25 mouse cellular contexts compared by ENCODE assay signal in the genomic region with DNA sequence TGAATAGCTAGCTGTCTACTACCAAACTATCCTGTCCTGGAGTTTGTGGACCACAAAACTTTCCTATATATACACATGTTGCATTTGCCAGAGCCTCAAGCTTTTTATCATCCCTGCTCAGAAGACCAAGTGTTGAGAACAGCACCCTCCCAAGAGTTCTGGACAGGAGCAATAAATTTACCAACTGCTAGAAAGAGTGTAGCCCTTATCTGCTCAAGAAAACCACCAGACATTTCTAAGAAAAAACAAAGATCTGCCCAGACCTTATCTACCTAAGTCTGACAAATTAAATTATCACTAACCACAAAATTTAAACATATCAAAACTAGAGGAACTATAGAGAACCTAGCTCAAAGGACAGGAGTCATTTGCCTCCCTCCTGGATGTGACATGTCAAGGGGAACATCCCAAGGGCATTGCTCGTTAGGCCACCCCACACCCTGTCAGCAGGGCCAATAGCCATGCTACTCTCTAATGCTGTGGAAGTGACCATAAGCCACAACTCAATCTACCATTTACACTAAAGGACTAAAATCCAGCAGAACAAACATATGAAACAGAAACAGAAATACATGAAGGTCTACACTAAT.
DNase-seq lines count a peak whose midpoint lies in the region; ATAC-seq lines count a peak whose summit lies in the region.
"Had no signal": no experiment of that assay in that cellular context is flagged by ENCODE, and none has a peak within 500 bp of the region (broad histone marks: within the 10 kb centered on the region; RNA-seq: fewer than 3 reads in every experiment).

No protein-coding gene starts in this region.

- H3K9ac ChIP-seq in liver, embryonic 16.5 days (ENCODE audit: low read depth, low read length): peak overlapping the region; percentile 18; the same call in 1 of the 2 replicates
- H3K9ac ChIP-seq: embryonic facial prominence, embryonic 13.5 days; heart, embryonic 13.5 days; hindbrain, embryonic 12.5 days; kidney, embryonic 15.5 days; midbrain, embryonic 13.5 days; neural tube, embryonic 12.5 days had no signal

- H3K27ac ChIP-seq in liver, embryonic 16.5 days (ENCODE audit: low read length): peak overlapping the region; percentile 71
- H3K27ac ChIP-seq: embryonic facial prominence, embryonic 13.5 days; heart, embryonic 13.5 days; hindbrain, embryonic 12.5 days; kidney, embryonic 15.5 days; limb, embryonic 10.5 days; midbrain, embryonic 13.5 days; neural tube, embryonic 12.5 days had no signal

- peak; percentile 42 for DNase-seq in heart, adult 11 months
- no peak for DNase-seq in heart, adult 9 months (ENCODE audit: low spot score in 2 of 2)
- DNase-seq in liver: peak; percentile 12
- DNase-seq in lung, postnatal 4 days: no peak
- DNase-seq in layer of hippocampus, postnatal 25 days (ENCODE audit: extremely low spot score in 1 of 2, low spot score in 1 of 2): no peak
- DNase-seq in ovary, postnatal 36 days (ENCODE audit: low spot score): no peak
- DNase-seq: adrenal gland, postnatal 25 days; cerebellum, adult 18-20 months; cerebellum, postnatal 14 days; embryo, embryonic 11 days; gastrocnemius, postnatal 10 days; kidney, adult 11 months; kidney, postnatal 4 days; layer of hippocampus, adult 9-11 months; retina, postnatal 1 day had no signal

- 20% methylated on average over 1 of the region's 1 CpGs for WGBS in liver, embryonic 16.5 days (ENCODE audit: insufficient replicate concordance)

- H3K4me3 ChIP-seq in liver, embryonic 16.5 days (ENCODE audit: low read depth, low read length): no peak overlapping the region
- H3K4me3 ChIP-seq: embryonic facial prominence, embryonic 13.5 days; heart, embryonic 13.5 days; hindbrain, embryonic 12.5 days; kidney, embryonic 15.5 days; limb, embryonic 10.5 days; midbrain, embryonic 13.5 days; neural tube, embryonic 12.5 days had no signal

- H3K4me2 ChIP-seq in liver, embryonic 16.5 days (ENCODE audit: low read depth, low read length): 0 out of 2 replicates have a peak overlapping the region, but pooled peaks have one; percentile 8
- H3K4me2 ChIP-seq: embryonic facial prominence, embryonic 13.5 days; heart, embryonic 13.5 days; hindbrain, embryonic 12.5 days; kidney, embryonic 15.5 days; midbrain, embryonic 13.5 days; neural tube, embryonic 12.5 days had no signal

- ATAC-seq in liver, embryonic 16.5 days (ENCODE audit: low read depth): peak; percentile 86
- ATAC-seq: forebrain, embryonic 16.5 days; lung, postnatal 0 days; midbrain, embryonic 13.5 days had no signal

- no peaks in the 10 kb centered on the region for H3K9me3 ChIP-seq in liver, embryonic 16.5 days (replicated peaks; ENCODE audit: control insufficient read depth, low read length)
- H3K9me3 ChIP-seq: embryonic facial prominence, embryonic 13.5 days; heart, embryonic 13.5 days; hindbrain, embryonic 12.5 days; kidney, embryonic 15.5 days; limb, embryonic 10.5 days; midbrain, embryonic 13.5 days; neural tube, embryonic 12.5 days had no signal

- peaks cover 24% of the 10 kb centered on the region for H3K4me1 ChIP-seq in liver, embryonic 16.5 days (ENCODE audit: control insufficient read depth, low read depth, low read length)

- no peaks in the 10 kb centered on the region for H3K36me3 ChIP-seq in liver, embryonic 16.5 days (ENCODE audit: control insufficient read depth, insufficient read depth)
- H3K36me3 ChIP-seq: embryonic facial prominence, embryonic 13.5 days; heart, embryonic 13.5 days; hindbrain, embryonic 12.5 days; kidney, embryonic 15.5 days; limb, embryonic 10.5 days; midbrain, embryonic 13.5 days; neural tube, embryonic 12.5 days had no signal

- no peaks in the 10 kb centered on the region for H3K27me3 ChIP-seq in liver, embryonic 16.5 days (ENCODE audit: control insufficient read depth, insufficient read depth, low read depth, low read length)
- H3K27me3 ChIP-seq: embryonic facial prominence, embryonic 13.5 days; heart, embryonic 13.5 days; hindbrain, embryonic 12.5 days; kidney, embryonic 15.5 days; midbrain, embryonic 13.5 days; neural tube, embryonic 12.5 days had no signal

Comparison
In these comparisons a context has a peak if more than half of its experiments do, and no peak if none do; other contexts are left out.
1. DNase-seq: peak in heart, adult 11 months (single experiment) and liver (single experiment); none in heart, adult 9 months (0 of 2), lung, postnatal 4 days (0 of 2), layer of hippocampus, postnatal 25 days (0 of 2) and ovary, postnatal 36 days (single experiment).